Mouse (Mus musculus): Measurements from ENCODE around the gene Teddm2.
"Not testable (repeated sequence)": the region's sequence is repeated elsewhere in the genome, so short reads cannot be mapped to it uniquely, and the experiment has no call there.

Teddm2 gene

DNA sequence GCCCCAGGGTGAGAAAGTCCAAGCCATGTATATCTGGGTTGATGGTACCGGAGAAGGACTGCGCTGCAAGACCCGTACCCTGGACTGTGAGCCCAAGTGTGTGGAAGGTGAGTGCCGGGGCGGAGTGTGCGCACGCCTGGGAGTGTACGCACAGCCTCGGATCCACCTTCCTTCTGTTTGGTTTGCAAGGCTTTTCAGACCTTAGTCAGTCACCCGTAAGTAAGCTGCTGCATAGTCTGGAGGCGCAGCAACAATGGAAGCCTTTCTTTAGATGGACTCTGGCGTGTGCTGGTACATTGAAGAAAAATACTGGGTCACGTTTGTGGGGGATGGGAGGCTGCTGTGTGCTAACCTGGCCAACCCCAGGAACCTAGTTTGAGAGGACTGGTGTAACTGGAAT is 3.0 kb upstream of the Teddm2 start:
- no peak for DNase-seq

DNA sequence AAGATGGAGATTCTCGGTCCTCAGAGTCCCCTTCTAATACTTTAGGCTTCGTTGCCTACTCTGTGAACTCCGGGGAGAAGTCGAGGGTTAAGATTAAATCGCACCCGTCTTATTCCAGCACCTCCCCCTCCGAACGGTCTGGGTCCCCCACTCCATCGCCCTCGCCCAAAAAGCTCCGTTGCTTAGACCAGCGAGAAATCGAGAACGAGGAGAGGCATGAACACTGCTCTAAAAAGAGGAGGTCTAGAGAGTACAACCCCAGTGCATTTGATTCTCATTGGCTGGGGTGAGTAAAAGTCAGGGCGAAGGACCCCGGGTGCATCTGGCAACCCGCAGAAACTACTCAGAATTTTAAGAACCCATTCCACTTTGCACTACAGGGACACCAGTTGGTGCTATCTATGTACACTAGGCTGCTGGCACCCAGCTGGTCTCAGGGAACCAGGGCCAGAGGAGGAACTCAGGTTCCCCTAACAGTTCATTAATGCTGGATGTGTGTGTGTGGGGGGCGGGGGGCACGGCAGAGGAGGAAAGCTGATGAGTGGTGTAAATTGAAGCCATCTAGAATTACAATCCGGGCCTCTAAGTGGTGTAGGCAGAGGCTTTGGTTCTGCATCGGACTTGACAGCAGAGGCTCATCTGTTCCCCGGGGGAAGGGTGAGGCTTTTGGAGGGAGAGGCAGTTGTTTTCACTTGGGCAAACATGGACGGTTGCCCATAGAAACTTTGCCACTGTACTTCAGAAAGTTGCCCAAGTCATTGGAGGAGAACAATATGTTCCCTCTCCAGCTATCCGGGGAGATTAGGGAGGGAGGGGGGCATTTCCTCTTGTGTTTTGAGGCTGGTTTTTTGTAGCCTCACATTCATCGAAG is 1.1 kb upstream of the Teddm2 start:
- peak; percentile 56 for DNase-seq

DNA sequence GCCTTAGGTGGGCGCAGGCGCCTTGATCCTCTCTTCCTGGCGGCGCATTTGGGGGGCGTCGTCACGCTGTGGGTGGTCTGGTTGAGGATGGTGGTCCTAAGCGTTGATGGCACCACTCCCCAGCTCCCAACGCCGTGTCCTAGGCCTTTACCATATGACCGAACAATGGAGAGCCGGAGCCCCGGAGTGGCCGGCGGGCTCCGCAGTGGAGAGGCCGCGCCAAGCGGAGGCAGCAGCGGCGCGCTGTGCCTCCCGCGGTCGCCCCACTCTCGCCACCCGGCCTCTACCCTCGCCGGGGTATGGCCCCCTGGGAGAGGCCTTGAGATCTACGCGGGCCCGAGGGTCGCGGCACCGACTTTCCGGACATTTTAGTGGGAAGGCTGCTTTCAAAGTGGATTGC is 353 bp upstream of the Teddm2 start:
- DNase-seq: peak; percentile 56

DNA sequence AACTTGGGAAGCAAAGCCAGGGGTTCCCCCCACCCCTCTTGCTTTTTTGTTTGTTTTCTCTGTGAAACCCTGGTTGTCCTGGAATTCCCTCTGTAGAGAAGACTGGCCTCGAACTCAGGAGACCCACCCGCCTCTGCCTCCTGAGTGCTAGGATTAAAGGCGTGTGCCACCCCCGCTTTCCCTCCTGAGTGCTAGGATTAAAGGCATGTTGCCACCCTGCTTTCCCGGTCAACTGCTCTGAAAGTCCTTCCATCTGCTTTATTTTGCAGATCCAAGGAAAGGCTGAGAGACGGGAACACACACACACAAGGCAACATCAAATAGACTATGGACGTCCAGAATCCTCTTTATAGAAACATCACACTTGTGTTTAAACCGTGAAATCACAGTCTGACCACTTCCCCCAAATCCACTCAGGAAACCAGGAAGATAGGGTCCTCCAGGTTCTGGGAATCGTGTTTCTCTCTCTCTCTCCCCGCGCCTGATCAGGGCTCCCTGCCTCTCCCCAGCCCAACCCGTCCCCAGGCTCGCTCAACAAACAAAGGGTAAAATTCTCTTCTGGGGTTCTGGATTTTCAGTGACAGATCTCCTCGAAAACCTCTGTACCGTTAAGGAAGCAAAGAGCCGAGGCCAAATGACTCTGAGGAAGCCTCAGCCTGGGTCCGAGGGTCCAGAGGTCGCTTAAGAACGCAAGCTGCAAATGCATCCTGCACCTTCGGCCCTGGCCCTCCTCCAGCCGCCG is 868 bp downstream of the Teddm2 start:
- no peak for DNase-seq

DNA sequence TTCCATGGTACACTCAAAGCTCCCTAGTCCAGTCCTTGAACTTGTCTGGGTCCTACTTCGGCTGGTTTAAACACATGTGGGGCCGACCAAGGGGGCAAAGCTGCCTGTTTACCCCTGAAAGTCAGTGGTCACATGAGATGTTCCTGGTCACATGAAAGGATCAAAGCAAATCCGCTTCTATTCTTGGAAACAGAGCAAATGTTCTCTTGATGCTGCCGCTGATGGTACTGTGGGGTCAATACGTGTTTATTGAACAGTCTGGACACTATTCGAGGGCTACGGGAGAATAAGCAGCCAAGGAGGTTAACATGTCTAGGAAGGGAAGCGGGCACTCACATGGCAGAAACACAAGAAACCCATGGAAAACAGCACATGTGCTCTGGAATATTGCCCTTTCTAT is 2.8 kb downstream of the Teddm2 start:
- no peak for DNase-seq

DNA sequence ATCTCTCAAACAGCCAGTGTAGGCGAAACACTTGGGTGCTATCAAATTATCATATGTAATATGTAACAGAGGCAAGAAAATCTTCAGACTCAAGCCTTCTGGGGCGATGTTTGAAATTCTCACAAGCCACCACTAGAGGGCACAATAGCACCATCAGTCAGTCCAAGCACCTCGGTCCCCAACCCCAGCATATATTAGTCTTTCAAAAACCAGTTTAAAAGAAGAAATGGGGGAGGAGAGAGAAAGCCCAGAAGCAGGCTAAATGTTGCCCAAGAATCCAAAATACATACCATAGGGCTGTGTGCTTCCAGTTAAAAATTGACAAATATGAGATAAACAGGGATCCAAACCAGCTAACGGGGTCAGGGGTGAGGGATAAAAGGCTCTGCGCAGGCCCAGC is 5.0 kb downstream of the Teddm2 start:
- DNase-seq: peak; percentile 80

DNA sequence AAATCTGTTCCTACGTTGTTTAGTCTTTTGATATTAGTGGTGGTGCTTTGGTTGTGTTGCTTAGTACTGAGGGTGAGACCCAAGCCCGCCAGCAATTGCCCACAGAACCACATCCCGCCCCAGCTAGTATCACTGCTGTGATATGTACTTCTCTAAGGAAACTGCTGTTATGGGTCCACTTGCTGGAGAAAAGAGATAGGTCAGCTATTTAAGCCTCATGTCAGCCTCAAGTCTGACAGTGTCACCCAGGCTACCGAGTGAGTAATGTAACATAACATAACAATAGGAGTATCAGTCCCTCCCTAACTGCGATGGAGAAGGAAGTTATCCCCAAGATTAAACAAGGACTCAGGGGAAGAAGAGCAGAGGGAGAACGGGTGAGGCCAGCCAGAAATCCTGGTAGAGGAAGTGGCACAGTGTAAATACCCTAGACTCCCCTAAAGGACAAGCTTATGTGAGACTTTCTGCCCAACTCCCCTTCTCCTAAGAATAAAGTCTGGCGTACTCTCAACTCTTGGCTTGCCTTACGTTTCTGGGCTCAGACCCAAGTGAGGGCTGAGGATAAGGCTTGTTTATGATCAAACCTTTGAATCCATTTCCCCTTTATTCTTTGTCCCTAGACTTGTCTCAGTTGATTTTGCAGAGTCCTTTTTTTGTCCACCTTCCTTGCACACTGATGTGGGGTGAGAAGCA is 5.7 kb downstream of the Teddm2 start:
- DNase-seq: no peak

DNA sequence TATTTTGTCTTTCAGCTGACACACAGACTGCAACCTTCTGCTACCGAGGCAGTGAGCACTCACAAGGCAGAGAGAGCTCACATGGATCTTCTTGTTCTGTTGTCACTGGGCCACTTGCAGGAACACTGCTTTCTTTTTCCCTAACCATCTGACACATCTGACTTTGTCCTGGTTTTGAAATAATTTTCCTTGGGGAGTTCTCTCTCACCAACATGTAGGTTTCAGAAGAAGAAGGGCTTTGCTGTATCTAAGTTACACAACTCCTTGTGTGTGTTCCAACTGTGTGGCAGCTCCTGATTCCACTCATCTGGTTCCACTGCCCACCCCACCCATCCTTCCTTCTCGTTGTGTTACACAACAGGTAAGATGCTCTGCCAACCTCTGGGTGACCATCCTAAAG is 6.3 kb downstream of the Teddm2 start:
- no peak for DNase-seq

DNA sequence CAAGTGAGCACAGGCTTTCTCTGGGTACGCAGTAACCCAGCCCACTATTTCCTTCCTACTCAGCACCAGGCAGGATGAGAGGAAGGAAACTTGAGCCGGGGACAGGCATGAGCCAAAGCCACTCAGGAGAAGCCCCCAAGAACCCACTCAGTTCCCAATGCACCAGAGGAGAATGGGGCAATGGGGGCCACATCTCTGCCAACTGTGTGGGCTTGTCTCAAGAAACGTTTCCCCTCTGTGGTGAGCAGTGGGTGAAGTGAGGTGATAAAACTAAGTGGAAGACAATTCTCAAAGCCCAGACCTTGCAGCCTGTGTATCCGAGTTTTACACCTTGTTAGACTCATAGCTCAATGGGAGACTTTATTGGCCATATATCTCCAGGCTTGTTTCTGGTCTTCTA is 8.6 kb downstream of the Teddm2 start, which contains the start of gene Teddm1a:
TSS of gene Teddm1a (plus strand) at position 301 of the 400 bp plus-strand sequence.
- no peak for DNase-seq

DNA sequence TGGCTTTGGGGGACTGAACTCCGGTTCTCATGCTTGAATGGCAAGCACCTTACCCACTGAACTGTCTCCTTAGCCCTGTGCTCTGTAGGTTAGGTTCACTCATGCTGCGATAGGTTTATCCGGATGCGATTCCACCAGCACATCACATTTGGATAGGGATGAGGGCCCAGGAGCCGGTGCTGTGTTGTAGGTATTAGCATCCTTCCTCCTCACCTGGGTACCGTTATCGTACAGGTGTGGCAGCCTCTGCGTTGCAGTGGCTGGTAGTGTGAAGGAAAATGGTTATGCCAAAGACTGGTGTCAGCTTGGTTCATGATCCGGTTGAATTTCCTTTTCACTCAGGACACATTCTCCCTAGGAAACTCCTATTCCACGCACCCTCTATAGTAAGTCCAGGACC is 9.9 kb downstream of the Teddm2 start:
- no peak for DNase-seq

DNA sequence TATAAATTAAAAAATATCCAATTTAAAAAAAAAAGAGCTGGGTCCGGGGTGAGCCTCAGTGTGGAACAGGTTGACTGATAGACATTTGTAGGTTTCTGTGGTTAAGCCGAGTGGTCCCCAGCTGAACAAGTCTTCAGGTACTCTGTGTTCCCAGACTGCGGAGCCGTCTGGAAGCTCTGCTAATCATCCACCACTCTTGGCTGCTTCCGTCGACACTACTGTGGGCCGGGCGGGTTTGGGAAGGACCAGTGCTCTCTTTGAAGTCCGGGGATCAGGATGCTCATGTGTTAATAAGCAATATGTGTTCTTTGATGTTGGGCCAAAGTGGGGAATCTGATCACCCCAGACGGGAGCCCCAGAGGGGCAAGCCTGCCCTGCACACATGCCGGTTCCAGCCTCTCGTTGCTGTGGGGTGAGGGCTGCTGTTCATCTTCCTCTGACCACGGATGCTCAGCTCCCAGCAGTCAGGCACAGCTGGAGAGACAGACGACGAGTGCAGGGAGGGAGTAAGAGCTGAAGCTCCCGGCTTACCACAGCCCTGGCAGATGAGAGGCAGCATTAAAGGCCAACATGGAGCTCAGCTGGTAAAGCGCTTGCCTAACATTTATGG is 13.9 kb downstream of the Teddm2 start:
- DNase-seq: no peak

DNA sequence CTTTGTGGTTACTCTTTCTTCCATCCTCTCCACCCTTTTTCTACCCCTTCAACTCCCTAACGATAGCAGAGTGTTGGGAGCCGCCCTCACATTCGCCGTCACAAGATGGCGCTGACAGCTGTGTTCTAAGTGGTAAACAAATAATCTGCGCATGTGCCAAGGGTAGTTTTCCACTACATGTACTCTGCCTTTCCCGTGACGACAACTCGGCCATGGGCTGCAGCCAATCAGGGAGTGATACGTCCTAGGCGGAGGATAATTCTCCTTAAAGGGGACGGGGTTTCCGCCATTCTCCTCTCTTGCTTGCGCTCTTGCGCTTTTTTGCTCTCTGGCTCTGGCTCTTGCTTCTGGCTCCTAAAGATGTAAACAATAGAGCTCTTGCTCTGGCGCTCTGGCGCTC is 19.6 kb downstream of the Teddm2 start:
- DNase-seq: not testable (repeated sequence)

DNA sequence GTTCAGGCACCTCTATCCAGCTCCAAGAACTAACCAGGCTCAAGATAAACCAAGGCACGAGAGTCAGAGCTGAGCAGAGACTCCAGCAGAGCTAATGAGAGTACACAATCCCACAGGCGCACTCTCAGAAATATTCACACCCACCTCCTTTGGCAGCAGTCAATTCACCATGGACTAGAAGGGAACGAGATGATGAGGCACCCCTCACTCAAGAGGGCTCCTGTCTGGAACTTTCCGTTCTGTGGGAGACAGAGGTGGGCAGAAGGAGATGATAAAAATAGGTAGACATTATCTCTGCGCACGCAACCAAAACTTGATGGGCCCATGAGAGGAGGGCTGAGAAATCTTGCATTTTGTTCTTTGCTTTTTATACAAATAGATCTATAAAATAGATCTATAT is 26.0 kb downstream of the Teddm2 start, which contains the start of gene Teddm1b:
TSS of gene Teddm1b (plus strand) at position 301 of the 400 bp plus-strand sequence.
- DNase-seq: no peak

DNA sequence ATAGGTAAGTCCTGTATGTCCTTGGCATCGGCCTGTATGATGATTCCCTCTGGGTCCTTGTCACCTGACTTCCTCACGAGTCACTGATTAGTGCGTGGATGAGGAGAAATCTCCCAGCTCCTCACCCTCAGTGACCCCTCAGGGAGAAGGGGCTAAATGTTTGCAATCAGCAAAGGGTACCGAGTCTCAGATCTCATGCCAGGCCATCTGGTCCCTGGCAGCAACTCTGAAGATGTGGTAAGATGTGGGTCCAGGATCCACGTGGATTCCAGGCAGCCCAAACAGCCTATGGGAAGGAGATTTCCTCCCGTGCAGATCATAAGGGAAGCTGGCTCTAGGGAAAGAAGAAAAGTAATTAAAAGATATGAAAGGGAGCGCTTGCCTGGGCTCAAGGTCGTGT is 44.1 kb downstream of the Teddm2 start:
- DNase-seq: no peak

DNA sequence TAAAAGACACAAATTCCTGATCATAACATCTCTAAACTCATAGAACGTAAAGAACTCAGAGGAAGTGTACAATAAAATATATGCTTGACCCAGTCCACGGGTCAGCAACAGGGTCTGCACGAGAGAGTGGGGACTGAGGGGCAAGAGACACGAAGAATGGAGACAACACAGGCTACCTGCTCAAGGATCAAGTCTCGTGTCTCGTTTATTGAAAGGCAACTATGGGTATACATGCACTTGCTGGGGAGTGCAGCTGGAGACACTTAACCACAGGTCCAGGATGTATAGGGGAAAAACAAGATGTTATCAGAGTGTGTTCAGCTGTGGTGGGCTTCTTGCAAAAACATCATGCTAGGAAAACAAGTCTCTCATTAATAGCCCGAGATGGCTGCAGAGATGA is 47.3 kb downstream of the Teddm2 start:
- not testable (repeated sequence) for DNase-seq

DNA sequence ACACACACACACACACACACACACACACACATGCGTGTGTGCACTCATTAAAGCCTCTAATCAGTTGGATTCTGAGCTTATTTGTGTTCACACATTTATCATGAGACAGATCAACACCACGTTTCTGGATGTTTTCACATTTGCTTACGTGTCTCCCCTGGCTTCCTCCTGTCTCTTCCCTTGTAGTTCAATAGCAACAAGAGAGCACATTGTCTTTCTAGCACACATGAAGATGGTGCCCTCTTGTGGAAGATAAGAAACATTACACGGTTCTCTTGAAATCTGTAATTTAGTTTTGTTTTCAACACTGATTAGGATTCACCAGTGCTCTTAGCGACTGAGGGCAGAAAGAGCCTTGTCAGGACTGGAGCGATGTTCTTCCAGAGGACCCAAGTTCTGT is 53.2 kb downstream of the Teddm2 start:
- DNase-seq: no peak

DNA sequence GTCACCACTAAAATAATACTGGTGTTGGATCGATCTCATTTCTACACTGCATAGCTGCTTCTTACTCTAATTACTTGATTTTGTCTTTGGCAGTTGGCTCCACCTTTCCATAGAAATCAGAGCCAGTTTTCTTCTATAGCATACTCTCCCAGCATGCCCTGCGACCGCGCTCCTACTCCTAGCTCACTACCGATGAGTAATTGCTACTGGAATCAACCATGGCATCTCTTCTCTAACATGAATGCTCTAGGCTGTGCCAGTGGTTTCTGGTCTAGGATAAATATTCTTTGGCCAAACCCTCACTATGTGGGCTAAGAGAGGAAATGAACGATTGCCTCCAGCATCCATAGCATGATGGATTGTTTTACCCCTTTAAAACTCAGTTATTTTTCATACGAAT is 53.6 kb downstream of the Teddm2 start:
- DNase-seq: no peak

DNA sequence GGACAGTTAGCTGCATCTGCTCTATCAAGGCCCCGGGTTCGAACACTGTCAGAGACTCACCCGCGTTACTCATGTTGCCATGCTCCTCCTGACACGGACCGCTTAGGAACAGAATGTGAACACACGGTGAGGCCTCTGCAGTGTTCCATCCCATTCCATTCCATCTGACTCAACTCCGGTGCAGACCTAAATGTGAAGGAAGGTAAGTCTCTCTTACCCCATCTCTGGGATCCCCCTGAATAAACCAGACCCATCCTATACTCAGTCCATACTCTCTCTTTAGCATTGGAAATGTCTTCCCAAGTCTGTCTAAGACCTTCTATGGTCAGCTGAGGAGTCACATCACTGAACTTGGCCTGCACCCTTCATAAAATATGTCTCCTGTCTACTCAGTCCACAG is 56.0 kb downstream of the Teddm2 start, which contains the start of gene Rgsl1:
TSS of gene Rgsl1 (minus strand) at position 101 of the 400 bp plus-strand sequence.
- DNase-seq: no peak

DNA sequence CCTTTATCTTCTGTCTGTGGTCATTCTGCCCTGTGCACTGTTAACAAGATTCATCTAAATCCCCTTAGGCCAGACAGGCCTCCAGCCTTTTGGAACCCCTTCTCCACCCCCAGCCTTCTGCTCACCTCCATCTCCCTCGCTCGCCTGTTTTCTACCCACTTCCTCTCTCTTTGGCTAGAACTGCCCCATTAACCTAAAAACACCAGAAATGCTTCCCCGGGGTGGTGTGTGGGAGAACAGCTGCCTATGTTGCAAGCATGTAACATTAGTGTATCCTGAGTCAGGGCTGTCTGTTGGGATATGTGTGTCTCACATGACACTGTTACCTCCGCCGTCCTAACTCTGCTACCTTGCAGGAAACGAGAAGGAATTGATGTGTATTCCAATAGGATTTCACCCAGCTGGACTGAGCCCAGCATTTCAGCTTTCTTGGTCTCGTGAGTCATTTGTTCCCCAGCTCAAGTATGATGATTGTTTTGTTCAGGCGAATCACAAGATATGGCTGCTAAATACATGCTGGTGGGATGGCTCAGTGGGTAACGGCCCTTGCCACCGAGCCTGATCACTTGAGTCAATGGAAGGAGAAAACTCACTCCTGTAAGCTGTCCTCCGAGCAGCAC is 57.8 kb downstream of the Teddm2 start:
- DNase-seq: no peak

DNA sequence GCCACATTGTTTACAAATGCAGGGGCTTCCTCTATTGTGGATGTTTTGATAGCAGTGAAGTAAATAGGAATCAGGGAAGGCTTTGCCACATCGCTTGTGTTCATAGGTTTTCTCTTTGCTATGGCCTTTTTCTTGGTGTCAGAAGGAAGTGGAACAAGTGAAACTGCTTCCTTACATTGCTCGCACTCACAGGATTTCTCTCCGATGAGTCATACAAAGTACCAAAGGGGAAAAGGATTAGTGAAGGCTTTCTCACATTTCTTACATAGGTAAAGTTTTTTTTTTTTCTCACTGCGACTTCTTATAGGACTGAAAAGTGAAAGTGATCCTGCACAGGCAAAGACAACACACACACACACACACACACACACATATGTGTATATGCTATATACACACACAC is 64.0 kb downstream of the Teddm2 start:
- DNase-seq: no peak

DNA sequence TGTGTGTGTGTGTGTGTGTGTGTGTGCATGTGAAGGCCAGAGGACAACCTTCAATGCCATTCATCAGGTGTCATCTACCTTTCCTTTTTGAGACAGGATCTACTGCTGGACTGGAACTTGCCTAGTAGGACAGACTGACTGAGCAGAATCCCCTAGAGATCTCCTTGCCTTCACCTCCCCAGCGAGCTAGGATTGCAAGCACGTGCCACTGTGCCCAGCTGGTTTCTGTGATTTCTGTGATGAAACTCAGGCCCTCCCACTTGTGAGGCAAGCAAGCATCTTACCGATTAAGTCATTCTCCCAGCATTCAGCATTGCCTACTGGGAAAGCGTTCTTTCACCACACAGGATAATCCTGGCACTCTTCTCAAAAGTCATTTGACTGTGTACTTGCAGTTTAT is 69.3 kb downstream of the Teddm2 start:
- no peak for DNase-seq

DNA sequence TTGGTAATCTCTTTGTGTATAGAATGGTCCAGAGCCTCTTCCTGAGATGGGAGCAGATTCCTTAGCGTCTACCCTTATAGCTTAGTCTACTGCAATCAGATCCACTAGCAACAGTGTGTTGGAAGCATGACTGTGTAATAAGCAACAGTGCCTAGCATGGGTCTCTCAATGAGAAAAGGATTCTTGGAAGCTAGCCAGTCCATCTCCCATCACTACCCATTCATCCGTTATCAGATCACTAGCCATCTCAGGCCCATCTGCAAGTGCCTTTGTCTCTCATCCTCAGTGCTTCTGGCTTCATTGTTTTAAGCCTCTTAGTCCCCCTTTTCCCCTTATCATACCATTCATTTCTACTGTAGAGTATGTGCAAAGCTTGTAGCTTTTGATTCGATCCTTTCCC is 79.8 kb downstream of the Teddm2 start:
- DNase-seq: no peak

DNA sequence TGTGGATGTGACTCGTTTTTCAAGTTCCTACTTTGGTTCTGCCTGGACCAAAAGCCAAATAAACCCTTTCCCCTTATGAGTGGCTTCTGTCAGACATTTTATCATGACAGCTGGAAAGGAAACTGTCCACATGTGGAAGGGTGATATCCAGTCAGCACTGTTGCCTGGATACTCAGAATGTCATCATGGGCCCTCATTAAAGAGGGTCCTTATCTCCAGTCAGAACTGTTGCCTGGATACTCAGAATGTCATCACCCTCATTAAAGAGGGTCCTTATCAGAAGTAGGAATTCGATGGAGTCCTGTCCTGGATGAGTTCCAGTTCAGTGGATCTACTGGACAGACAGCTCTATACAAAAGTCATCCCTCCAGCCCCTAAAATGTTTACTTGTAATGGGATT is 85.8 kb downstream of the Teddm2 start:
- no peak for DNase-seq
